Mouse (Mus musculus): ENCODE measurements around the gene Tesmin. TPM values are rescaled to one million over a fixed set of nuclear protein-coding genes. Genes with fewer than 3 reads are reported as not detected.

Tesmin gene
- polyA plus RNA-seq, 1 experiment, result 0.17 TPM

DNA sequence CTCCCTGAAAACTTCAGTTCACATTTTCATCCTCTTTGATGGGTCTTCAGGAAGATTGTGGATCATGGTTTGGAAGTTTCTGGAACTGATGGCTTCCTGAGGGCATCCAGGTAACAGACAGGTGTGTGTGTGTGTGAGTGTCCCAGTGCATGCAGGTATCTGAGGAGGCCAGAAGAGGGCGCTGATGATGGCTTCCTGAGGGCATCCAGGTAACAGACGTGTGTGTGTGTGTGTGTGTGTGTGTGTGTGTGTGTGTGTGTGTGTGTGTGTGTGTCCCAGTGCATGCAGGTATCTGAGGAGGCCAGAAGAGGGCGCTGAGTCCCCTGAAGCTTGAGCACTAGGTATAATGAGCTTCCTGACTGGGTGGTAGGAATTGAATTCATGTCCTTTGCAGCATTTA, 58.7 kb downstream of the Tesmin start:
- DNase-seq (ENCODE audit: low spot score), result no peak

- no peak for DNase-seq (ENCODE audit: low spot score)
Measured at GRCm38 (mm10) chr19:3449248-3449647, 60.6 kb downstream of the Tesmin start.

DNA sequence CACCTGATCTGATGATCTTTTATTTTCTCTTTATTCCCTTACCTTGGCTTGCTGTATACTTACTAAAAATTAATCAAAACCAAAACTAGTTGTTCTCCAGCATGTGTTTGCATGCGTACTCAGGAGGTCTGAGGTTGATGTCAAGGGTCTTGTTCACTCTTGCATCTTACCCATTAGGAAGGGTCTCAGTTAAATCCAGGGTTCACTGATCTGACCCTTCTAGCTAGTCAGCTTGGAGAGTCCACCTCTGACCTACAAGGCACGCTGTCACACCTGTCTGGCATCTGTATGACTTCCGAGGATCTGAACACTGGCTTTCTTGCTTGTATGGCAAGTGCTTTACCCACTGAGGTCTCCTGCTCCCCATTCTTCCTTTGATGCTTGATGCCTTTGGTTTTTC, 62.1 kb downstream of the Tesmin start:
- no peak for DNase-seq (ENCODE audit: low spot score)

DNA sequence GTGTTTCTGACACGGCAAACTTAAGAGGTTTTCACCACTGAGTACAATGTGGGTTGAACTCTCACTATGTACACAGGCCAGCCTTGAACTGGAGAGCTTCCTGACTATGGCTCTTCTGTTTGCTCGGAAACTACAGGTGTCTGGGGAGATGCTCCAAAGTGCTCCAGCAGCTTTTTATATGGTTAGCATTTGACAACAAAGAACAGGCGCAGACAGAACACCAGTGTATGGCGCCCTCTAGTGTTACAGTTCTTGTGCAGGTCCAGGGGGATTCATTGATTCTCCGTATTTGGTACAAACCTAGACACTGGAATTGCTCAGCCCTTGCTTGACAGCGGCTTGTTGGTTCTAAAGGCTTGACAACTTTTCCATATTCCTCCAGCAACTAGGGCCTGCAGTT, 62.5 kb downstream of the Tesmin start:
- DNase-seq (ENCODE audit: low spot score), result no peak

GRCm38 (mm10) chr19:3451649-3452048, 63.0 kb downstream of the Tesmin start:
- no peak for DNase-seq (ENCODE audit: low spot score)

Other genes with a start within 250 kb of the Tesmin start
- 43.3 and 55.7 TPM in 2 replicates for gene Mrpl21, start 106.0 kb upstream of the Tesmin start, polyA plus RNA-seq (2012; rRNA removed)
- 5.8 and 7.0 TPM in 2 replicates for gene Ighmbp2, start 105.8 kb upstream of the Tesmin start, polyA plus RNA-seq (2012; rRNA removed)
- gene Cpt1a, start 66.5 kb upstream of the Tesmin start, polyA plus RNA-seq (2012; rRNA removed), result 61.6 and 67.1 TPM in 2 replicates
- gene Gal, start 25.7 kb downstream of the Tesmin start, polyA plus RNA-seq (2012; rRNA removed), result 0.08 TPM in 1 of 2 replicates, not detected in the other
- 46.7 and 53.7 TPM in 2 replicates for gene Ppp6r3, start 186.9 kb downstream of the Tesmin start, polyA plus RNA-seq (2012; rRNA removed)